ENCODE assay signal across 8 mouse cellular contexts in the genomic region with DNA sequence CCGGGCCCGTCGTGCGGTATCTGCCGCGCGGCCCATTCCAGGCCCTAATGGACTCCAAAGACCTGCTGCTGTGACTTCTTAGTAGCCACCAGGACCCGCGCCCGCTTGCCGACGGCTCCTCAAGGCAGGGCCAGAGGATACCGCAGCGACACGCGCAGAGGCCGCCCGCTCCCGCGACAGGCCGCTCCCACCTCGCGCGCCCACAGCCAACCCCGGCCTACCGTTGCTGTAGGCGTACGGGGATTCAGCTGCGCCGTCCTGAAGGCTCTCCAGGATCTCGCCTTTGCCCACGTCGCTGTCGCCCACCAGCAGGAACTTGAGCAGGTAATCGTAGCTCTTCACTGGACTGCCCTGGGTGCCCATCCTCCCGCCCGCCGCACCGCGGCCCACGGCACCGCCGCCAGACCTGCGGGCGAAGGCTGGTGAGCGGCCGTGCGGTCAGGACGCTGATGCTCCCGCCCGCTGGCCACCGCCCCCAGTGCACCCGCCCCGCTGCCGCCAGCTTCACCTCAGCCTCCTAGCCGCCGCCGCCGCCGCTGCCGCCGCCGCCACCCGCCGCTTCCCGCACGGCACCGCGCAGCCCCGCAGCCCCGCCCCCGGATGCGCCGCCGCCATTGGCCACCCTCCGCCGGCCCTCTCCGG. TPM values are rescaled to one million over a fixed set of nuclear protein-coding genes. Genes with fewer than 3 reads are reported as not detected.
A peak's percentile ranks its signal among the peaks of the same experiment; 100 is the strongest.
DNase-seq lines count a peak whose midpoint lies in the region; ATAC-seq and TF ChIP-seq lines count a peak whose summit lies in the region.

Gene Rab40c (minus strand): TSS at position 584 of the 642 bp plus-strand sequence.

- peak within 1 kb of the TSS; percentile 84 for H3K4me2 ChIP-seq in embryonic facial prominence, embryonic 15.5 days (replicated peaks)
- H3K4me2 ChIP-seq in midbrain, embryonic 12.5 days (replicated peaks): peak within 1 kb of the TSS; percentile 92

- H3K4me3 ChIP-seq in heart, adult 2 months: peak within 1 kb of the TSS; percentile 72
- peak within 1 kb of the TSS; percentile 99 for H3K4me3 ChIP-seq in G1E (ENCODE audit: low read depth, low read length)
- H3K4me3 ChIP-seq in embryonic facial prominence, embryonic 15.5 days (replicated peaks): peak within 1 kb of the TSS; percentile 99
- H3K4me3 ChIP-seq in midbrain, embryonic 12.5 days: peak within 1 kb of the TSS; percentile 97

- TF ChIP-seq POLR2A in heart, adult 2 months (IDR thresholded peaks at IDR 0.05; ENCODE audit: insufficient read depth, low read depth, low read length): no peak

- peak within 1 kb of the TSS; percentile 98 for H3K27ac ChIP-seq in heart, adult 2 months
- H3K27ac ChIP-seq in embryonic facial prominence, embryonic 15.5 days (replicated peaks): peak within 1 kb of the TSS; percentile 96
- peak within 1 kb of the TSS; percentile 93 for H3K27ac ChIP-seq in midbrain, embryonic 12.5 days (replicated peaks)

- H3K79me2 ChIP-seq in heart, adult 2 months (replicated peaks; ENCODE audit: control insufficient read depth, insufficient read depth, low read length): peaks cover 10% of the 10 kb centered on the region

- peak within 1 kb of the TSS; percentile 91 for H3K9ac ChIP-seq in heart, adult 2 months (ENCODE audit: low read depth, low read length)
- H3K9ac ChIP-seq in embryonic facial prominence, embryonic 15.5 days: peak within 1 kb of the TSS; percentile 86
- peak within 1 kb of the TSS; percentile 88 for H3K9ac ChIP-seq in midbrain, embryonic 12.5 days (replicated peaks)

- H3K27me3 ChIP-seq in heart, adult 2 months (ENCODE audit: control insufficient read depth, insufficient read depth, low read length): no peaks in the 10 kb centered on the region
- no peaks in the 10 kb centered on the region for H3K27me3 ChIP-seq in G1E (ENCODE audit: insufficient read depth, low read length)
- no peaks in the 10 kb centered on the region for H3K27me3 ChIP-seq in embryonic facial prominence, embryonic 15.5 days
- H3K27me3 ChIP-seq in midbrain, embryonic 12.5 days: no peaks in the 10 kb centered on the region

- no peak for DNase-seq in heart, adult 2 months
- no peak for DNase-seq in heart, adult 9 months (ENCODE audit: low spot score in 2 of 2)
- peak; percentile 37 for DNase-seq in G1E (ENCODE audit: low spot score)
- DNase-seq in heart, postnatal 14 days: peak in 1 of 2 experiments; percentile 49
- peak in 1 of 2 experiments; percentile 53 for DNase-seq in left cerebral cortex, postnatal 25 days (ENCODE audit: low spot score in 2 of 2)
- peak; percentile 23 to 35 for DNase-seq in urinary bladder, postnatal 36 days (ENCODE audit: low spot score in 2 of 2)

- no peak for TF ChIP-seq CTCF in heart, adult 2 months (IDR thresholded peaks at IDR 0.05)
- no peak for TF ChIP-seq CTCF in G1E (IDR thresholded peaks at IDR 0.05; ENCODE audit: low read depth, low read length)

- H3K9me3 ChIP-seq in G1E (replicated peaks): no peaks in the 10 kb centered on the region
- no peaks in the 10 kb centered on the region for H3K9me3 ChIP-seq in embryonic facial prominence, embryonic 15.5 days (replicated peaks)
- H3K9me3 ChIP-seq in midbrain, embryonic 12.5 days: no peaks in the 10 kb centered on the region

- TF ChIP-seq EP300 in heart, adult 2 months (IDR thresholded peaks at IDR 0.05; ENCODE audit: insufficient read depth, low read depth, low read length): no peak

- under 1% methylated on average over 76 of the region's 78 CpGs for WGBS in heart, adult 2 months
- WGBS in embryonic facial prominence, embryonic 15.5 days: under 1% methylated on average over 55 of the region's 78 CpGs
- WGBS in midbrain, embryonic 12.5 days: under 1% methylated on average over 74 of the region's 78 CpGs

- no peaks in the 10 kb centered on the region for H3K36me3 ChIP-seq in heart, adult 2 months (ENCODE audit: control insufficient read depth, insufficient read depth, low read length)
- peaks cover 53% of the 10 kb centered on the region for H3K36me3 ChIP-seq in G1E (replicated peaks)
- peaks cover 13% of the 10 kb centered on the region; the same call in 1 of the 2 replicates for H3K36me3 ChIP-seq in embryonic facial prominence, embryonic 15.5 days
- peaks cover 9% of the 10 kb centered on the region for H3K36me3 ChIP-seq in midbrain, embryonic 12.5 days

- no peak for ATAC-seq in G1E (ENCODE audit: extremely low read depth, insufficient number of reproducible peaks, low FRiP score, poor library complexity, severe bottlenecking)
- ATAC-seq in embryonic facial prominence, embryonic 15.5 days (ENCODE audit: insufficient number of reproducible peaks, low FRiP score, low TSS enrichment, low read depth): no peak
- ATAC-seq in midbrain, embryonic 12.5 days (ENCODE audit: low FRiP score, low read depth): peak; percentile 0; the same call in 1 of the 2 replicates

- H3K4me1 ChIP-seq in heart, adult 2 months (ENCODE audit: control insufficient read depth, insufficient read depth, low read length): peaks cover 14% of the 10 kb centered on the region
- peaks cover 48% of the 10 kb centered on the region for H3K4me1 ChIP-seq in G1E (ENCODE audit: insufficient read depth, low read depth, low read length)
- peaks cover 26% of the 10 kb centered on the region for H3K4me1 ChIP-seq in embryonic facial prominence, embryonic 15.5 days
- H3K4me1 ChIP-seq in midbrain, embryonic 12.5 days: peaks cover 32% of the 10 kb centered on the region

- intact Hi-C loops in heart, adult 2 months (cut with DNase I): loop anchor here (2.0 kb wide), 1 partner anchor 24 kb away; no protein-coding TSS in a partner anchor
- intact Hi-C loops in heart, postnatal 14 days (cut with DNase I): no loop called here
- intact Hi-C loops in left cerebral cortex, postnatal 25 days (cut with DNase I): loop anchor here (2.0 kb wide), 1 partner anchor 66 kb away; the partner anchor contains the start of gene Capn15

RNA-seq across cellular contexts. Expression of gene Rab40c, which starts in this region (rescaled TPM):
- total RNA-seq in heart, adult 2 months (2021): 10 to 100 TPM; 15.2 to 17.6 TPM
- polyA plus RNA-seq in heart, adult 2 months (2012; rRNA removed): 20.5 and 33.8 TPM in 2 replicates
- total RNA-seq in G1E (2014; fragmentation: Nextera tagmentation) (9.1 and 10.8 TPM in 2 replicates), G1E (2017) (4.2 and 9.3 TPM in 2 replicates)
- 12.4 and 13.5 TPM in 2 replicates for polyA plus RNA-seq in G1E (2012)
- 35.8 and 38.9 TPM in 2 replicates for polyA plus RNA-seq in embryonic facial prominence, embryonic 15.5 days (2015; fragmentation: Nextera tagmentation; extraction: Ambion mirVana)
- total RNA-seq in heart, postnatal 14 days (2021): 10 to 100 TPM; 14.4 to 20.0 TPM
- 10 to 100 TPM; 46.7 to 50.9 TPM for total RNA-seq in left cerebral cortex, postnatal 25 days (2021)
- polyA plus RNA-seq in midbrain, embryonic 12.5 days (2016; fragmentation: Nextera tagmentation; extraction: Ambion mirVana): 38.0 and 38.8 TPM in 2 replicates

Comparison
In these comparisons a context has a peak if more than half of its experiments do, and no peak if none do; other contexts are left out.
1. DNase-seq: peak in G1E (single experiment) and urinary bladder, postnatal 36 days (2 of 2); none in heart, adult 2 months (0 of 2) and heart, adult 9 months (0 of 2).
2. Peak in every context shown above with its lines, with median percentiles within 50 percentile points of each other: H3K27ac ChIP-seq, H3K4me3 ChIP-seq and H3K9ac ChIP-seq.